Mouse (Mus musculus) testis, adult 2 months (tissue): ENCODE measurements around the gene Tmbim6. TPM values are rescaled to one million over a fixed set of nuclear protein-coding genes. Genes with fewer than 3 reads are reported as not detected.
"Not testable (repeated sequence)": the region's sequence is repeated elsewhere in the genome, so short reads cannot be mapped to it uniquely, and the experiment has no call there.

Experiments
- H3K27ac ChIP-seq: fragments of 200-500 bp; 2 replicates; pipeline ENCODE4 v1.5.1; 2012; ENCODE audit warnings: low read depth, low read length; ENCODE audit not compliant: control insufficient read depth, insufficient read depth
- H3K27me3 ChIP-seq: fragments of 200-500 bp; 2 replicates; pipeline ENCODE4 v1.6.1; 2012; ENCODE audit warnings: mild to moderate bottlenecking, low read length, moderate library complexity; ENCODE audit not compliant: control insufficient read depth, insufficient read depth
- H3K36me3 ChIP-seq: fragments of 200-500 bp; 2 replicates; pipeline ENCODE4 v1.6.1; 2012; ENCODE audit warnings: mild to moderate bottlenecking, low read length; ENCODE audit not compliant: control insufficient read depth, insufficient read depth
- H3K4me1 ChIP-seq: fragments of 200-500 bp; 2 replicates; pipeline ENCODE4 v1.6.1; 2012; ENCODE audit warnings: low read length; ENCODE audit not compliant: control insufficient read depth, insufficient read depth
- H3K4me3 ChIP-seq: fragments of 200-500 bp; 2 replicates; pipeline ENCODE4 v1.5.1; 2012; ENCODE audit warnings: low read depth, mild to moderate bottlenecking, low read length, moderate library complexity, mixed read lengths; ENCODE audit not compliant: control insufficient read depth
- CTCF ChIP-seq: fragments of 200-500 bp; IDR thresholded peaks from 2 replicates; pipeline ENCODE4 v1.5.1; 2012; ENCODE audit warnings: low read depth, mild to moderate bottlenecking, inconsistent platforms, low read length, moderate library complexity; ENCODE audit not compliant: control insufficient read depth, insufficient read depth, insufficient replicate concordance
- POLR2A ChIP-seq: fragments of 200-500 bp; IDR thresholded peaks from 2 replicates; pipeline ENCODE4 v1.6.1; 2012; ENCODE audit warnings: low read depth, mild to moderate bottlenecking, inconsistent platforms, low read length, moderate library complexity; ENCODE audit not compliant: control insufficient read depth
- polyA plus RNA-seq: library from polyadenylated mRNA; depleted of rRNA; stranded (reverse); fragments of >200 nt; gene quantifications from 2 replicates; pipeline ENCODE4 v1.2.3, GENCODE M21; 2012

The Tmbim6 gene
- polyA plus RNA-seq, 1 experiment: 786 TPM

DNA sequence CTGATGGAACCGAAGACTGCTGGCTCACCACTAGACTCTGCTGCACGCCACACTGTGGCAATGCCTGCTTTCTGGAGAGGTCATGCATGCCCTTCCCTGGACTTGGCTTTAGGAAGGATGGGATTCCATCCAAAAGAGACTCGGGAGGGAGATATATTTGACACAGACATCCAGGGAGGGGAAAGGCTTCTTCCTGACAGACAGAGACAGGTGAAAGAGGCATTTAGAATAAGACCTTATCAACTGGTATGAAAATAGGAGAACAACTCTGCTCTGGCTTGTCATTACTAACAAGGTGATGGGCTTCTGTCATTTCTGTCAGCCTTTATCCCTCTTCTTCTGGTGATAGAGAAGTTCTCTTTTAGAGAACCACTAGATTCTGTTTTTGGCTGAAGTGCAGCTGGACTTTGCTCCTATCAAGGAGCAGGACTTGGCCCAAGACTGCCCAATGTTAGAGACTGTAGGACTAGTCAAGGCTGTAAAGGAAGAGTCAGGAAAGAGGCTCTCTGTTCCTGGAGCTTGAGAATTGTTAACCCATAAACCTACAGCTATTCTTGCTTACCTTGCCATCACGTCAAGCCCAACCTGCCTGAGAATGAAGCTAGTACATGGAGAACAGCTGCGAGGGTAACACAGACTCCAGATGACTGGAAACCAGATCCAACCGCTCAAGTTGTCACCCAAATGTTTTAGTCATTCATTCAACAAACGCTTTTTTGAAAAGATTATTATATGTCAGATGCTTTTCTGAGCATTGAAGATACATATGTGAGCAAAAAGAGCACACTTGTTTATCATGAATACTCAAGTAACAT, 20.9 kb upstream of the Tmbim6 start:
- Histone ChIP-seq H3K27me3 (no peaks in the 10 kb centered on the region), H3K4me3 (no peak overlapping the region), H3K27ac (no peak overlapping the region), H3K4me1 (peaks cover 11% of the 10 kb centered on the region), H3K36me3 (no peaks in the 10 kb centered on the region)
- TF ChIP-seq POLR2A (no peak), CTCF (no peak)

DNA sequence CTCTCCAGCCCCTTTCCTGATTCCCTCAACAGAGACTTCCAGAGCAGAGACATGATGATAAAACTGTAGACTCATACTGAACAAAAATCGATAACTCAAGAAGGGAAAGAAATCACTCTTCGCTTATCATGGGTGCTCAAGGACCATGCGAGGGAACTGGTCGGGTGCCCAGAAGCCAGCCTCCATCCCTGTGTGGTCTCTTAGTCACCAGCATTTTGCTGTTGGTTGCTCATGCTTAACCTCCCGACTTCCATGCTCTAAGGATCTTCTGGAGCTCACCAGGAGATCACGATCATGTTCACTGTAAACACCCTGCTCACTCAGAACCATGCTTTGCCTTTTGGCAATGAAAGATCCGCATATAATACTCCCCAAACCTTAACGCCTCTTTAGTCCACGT, 19.9 kb upstream of the Tmbim6 start:
- no peak overlapping the region for H3K4me3 ChIP-seq
- H3K36me3 ChIP-seq: no peaks in the 10 kb centered on the region
- peaks cover 11% of the 10 kb centered on the region for H3K4me1 ChIP-seq
- TF ChIP-seq POLR2A: no peak
- no peaks in the 10 kb centered on the region for H3K27me3 ChIP-seq
- H3K27ac ChIP-seq: no peak overlapping the region

DNA sequence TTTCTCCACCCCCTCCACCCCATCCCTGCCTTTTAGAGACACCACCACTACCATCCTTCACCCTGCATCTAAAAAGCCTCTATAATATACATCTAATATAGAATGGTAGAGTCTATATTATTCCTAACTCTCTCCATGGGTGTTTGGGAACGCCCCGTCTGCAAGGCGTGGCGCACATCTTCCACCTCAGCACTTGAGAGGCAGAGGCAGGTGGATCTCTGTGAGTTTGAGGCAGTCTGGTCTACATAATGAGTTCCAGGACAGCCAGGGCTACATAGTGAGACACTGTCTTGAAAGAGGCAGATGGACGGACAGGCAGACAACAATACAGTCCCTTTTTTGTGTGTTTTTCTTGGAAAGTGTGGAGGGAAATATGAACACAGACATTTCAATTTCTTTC, 17.6 kb upstream of the Tmbim6 start:
- Histone ChIP-seq H3K4me3 (no peak overlapping the region), H3K27ac (no peak overlapping the region), H3K27me3 (no peaks in the 10 kb centered on the region), H3K4me1 (peaks cover 4% of the 10 kb centered on the region), H3K36me3 (no peaks in the 10 kb centered on the region)
- no peak for TF ChIP-seq POLR2A
- TF ChIP-seq CTCF: no peak

- no peak for TF ChIP-seq POLR2A
- no peak for TF ChIP-seq CTCF
- Histone ChIP-seq H3K27me3 (no peaks in the 10 kb centered on the region), H3K4me3 (no peak overlapping the region), H3K27ac (no peak overlapping the region), H3K4me1 (peaks cover 2% of the 10 kb centered on the region), H3K36me3 (no peaks in the 10 kb centered on the region)
Measured at GRCm38 (mm10) chr15:99375581-99375980, 17.1 kb upstream of the Tmbim6 start.

DNA sequence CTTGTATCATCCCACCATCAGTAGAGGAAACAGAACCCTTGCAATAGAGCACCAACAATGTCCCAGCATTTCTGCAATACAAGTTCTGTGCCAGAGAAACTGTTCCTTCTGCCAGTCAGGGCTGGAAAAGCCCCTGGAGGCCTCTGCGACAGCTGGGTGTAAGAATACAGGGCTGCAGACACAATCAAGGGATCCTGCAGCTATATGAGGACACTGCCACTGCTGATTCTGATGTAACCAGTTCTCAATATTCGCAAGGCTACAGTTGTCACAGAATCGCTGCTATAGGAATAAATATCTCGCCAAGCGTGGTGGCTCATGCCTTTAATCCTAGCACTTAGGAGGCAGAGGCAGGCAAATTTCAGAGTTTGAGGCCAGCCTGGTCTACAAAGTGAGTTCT, 16.4 kb upstream of the Tmbim6 start:
- no peak for TF ChIP-seq POLR2A
- TF ChIP-seq CTCF: no peak
- no peaks in the 10 kb centered on the region for H3K4me1 ChIP-seq

GRCm38 (mm10) chr15:99382893-99383292, 9.8 kb upstream of the Tmbim6 start:
- Histone ChIP-seq H3K4me3 (no peak overlapping the region), H3K36me3 (no peaks in the 10 kb centered on the region), H3K27ac (no peak overlapping the region), H3K27me3 (no peaks in the 10 kb centered on the region), H3K4me1 (no peaks in the 10 kb centered on the region)
- no peak for TF ChIP-seq CTCF
- no peak for TF ChIP-seq POLR2A

More for the DNA sequence above, 16.4 kb upstream of the Tmbim6 start:
- no peak overlapping the region for H3K27ac ChIP-seq
- no peaks in the 10 kb centered on the region for H3K36me3 ChIP-seq
- no peak overlapping the region for H3K4me3 ChIP-seq
- no peaks in the 10 kb centered on the region for H3K27me3 ChIP-seq

DNA sequence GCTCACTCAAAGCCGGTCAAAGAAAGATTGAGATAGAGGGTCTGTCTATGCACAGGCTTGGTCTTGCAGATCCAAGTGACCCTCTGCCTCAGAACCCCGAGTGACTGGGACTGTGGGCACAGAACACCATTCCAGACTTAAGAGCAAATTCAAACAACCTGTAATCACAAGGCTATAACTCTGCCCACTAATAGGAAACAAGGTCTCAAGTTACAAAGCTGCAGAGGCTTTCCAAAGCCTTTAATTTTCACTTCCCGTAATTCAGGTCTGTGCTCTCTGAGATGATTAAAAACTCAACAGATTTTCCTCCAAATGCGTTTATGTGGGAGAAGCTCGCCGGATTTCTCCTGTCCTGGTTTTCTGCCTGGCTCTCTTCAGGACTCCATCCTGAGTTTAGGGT, 8.6 kb upstream of the Tmbim6 start:
- TF ChIP-seq POLR2A: no peak
- no peak for TF ChIP-seq CTCF
- Histone ChIP-seq H3K4me1 (no peaks in the 10 kb centered on the region), H3K4me3 (no peak overlapping the region), H3K27ac (no peak overlapping the region), H3K36me3 (no peaks in the 10 kb centered on the region), H3K27me3 (no peaks in the 10 kb centered on the region)

- H3K36me3 ChIP-seq, H3K27me3 ChIP-seq, H3K4me3 ChIP-seq, H3K4me1 ChIP-seq, H3K27ac ChIP-seq: not testable (repeated sequence)
Measured at GRCm38 (mm10) chr15:99386110-99386509, 6.6 kb upstream of the Tmbim6 start.
